Mouse (Mus musculus): ENCODE measurements at regions not wholly inside any gene's neighbourhood (a gene's known extent, or its start where the extent isn't known, plus 50 kb on each side); places are given as distances from the start of the nearest gene placed in this dataset.
"Not testable (repeated sequence)": the region's sequence is repeated elsewhere in the genome, so short reads cannot be mapped to it uniquely, and the experiment has no call there.

- Histone ChIP-seq H3K27ac (ENCODE audit: insufficient read depth, low read depth, low read length) (no peak overlapping the region), H3K4me1 (ENCODE audit: control insufficient read depth, insufficient read depth, low read length) (no peaks in the 10 kb centered on the region), H3K4me3 (ENCODE audit: insufficient read depth, low read length) (no peak overlapping the region)
- TF ChIP-seq POLR2A (IDR thresholded peaks at IDR 0.05; ENCODE audit: borderline replicate concordance, low read depth, low read length) (no peak), CTCF (IDR thresholded peaks at IDR 0.05; ENCODE audit: low read depth, low read length) (no peak)
Observed at GRCm38 (mm10) chr1:161649387-161649786, 138.9 kb downstream of the Fasl start.

GRCm38 (mm10) chr1:161632098-161632497, 137.6 kb downstream of the Tnfsf18 start:
- no peak overlapping the region for H3K4me3 ChIP-seq (ENCODE audit: insufficient read depth, low read length)
- H3K27ac ChIP-seq (ENCODE audit: insufficient read depth, low read depth, low read length), result no peak overlapping the region
- TF ChIP-seq CTCF (IDR thresholded peaks at IDR 0.05; ENCODE audit: low read depth, low read length) (no peak), POLR2A (IDR thresholded peaks at IDR 0.05; ENCODE audit: borderline replicate concordance, low read depth, low read length) (no peak)
- no peaks in the 10 kb centered on the region for H3K4me1 ChIP-seq (ENCODE audit: control insufficient read depth, insufficient read depth, low read length)

GRCm38 (mm10) chr1:161621291-161621690, 126.8 kb downstream of the Tnfsf18 start:
- TF ChIP-seq CTCF (IDR thresholded peaks at IDR 0.05; ENCODE audit: low read depth, low read length) (no peak), POLR2A (IDR thresholded peaks at IDR 0.05; ENCODE audit: borderline replicate concordance, low read depth, low read length) (no peak)
- Histone ChIP-seq H3K4me1 (ENCODE audit: control insufficient read depth, insufficient read depth, low read length) (no peaks in the 10 kb centered on the region), H3K27ac (ENCODE audit: insufficient read depth, low read depth, low read length) (no peak overlapping the region), H3K4me3 (ENCODE audit: insufficient read depth, low read length) (no peak overlapping the region)

GRCm38 (mm10) chr1:161614091-161614490, 119.6 kb downstream of the Tnfsf18 start:
- H3K4me3 ChIP-seq (ENCODE audit: insufficient read depth, low read length); H3K27ac ChIP-seq (ENCODE audit: insufficient read depth, low read depth, low read length); H3K4me1 ChIP-seq (ENCODE audit: control insufficient read depth, insufficient read depth, low read length): not testable (repeated sequence)

- H3K27ac ChIP-seq (ENCODE audit: insufficient read depth, low read depth, low read length); H3K4me1 ChIP-seq (ENCODE audit: control insufficient read depth, insufficient read depth, low read length); H3K4me3 ChIP-seq (ENCODE audit: insufficient read depth, low read length): not testable (repeated sequence)
Observed at GRCm38 (mm10) chr1:161613658-161614057, 119.2 kb downstream of the Tnfsf18 start.

DNA sequence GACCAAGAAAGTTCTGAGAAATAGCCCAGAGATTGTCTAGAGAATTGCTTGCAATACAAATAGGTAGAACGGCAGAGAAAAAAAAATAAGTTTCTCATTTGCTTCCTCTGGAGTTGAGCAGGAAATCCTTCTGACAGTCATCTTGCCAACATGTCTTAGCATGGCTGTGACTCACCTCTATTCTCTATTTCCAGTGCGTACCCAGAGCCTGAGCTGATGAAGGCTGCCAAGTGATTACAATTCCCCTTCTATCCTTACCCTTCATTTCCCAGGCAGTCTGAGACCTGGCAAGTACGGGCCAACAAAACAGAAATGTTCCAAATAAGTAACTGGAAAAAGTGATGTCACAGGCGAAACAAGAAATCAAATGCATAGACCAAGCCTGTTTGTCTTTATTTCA, 113.0 kb downstream of the Tnfsf18 start:
- no peak for TF ChIP-seq POLR2A (IDR thresholded peaks at IDR 0.05; ENCODE audit: borderline replicate concordance, low read depth, low read length)
- TF ChIP-seq CTCF (IDR thresholded peaks at IDR 0.05; ENCODE audit: low read depth, low read length), result no peak
- H3K27ac ChIP-seq (ENCODE audit: insufficient read depth, low read depth, low read length), result no peak overlapping the region
- H3K4me1 ChIP-seq (ENCODE audit: control insufficient read depth, insufficient read depth, low read length), result peaks cover 2% of the 10 kb centered on the region; the same call in 1 of the 2 replicates
- no peak overlapping the region for H3K4me3 ChIP-seq (ENCODE audit: insufficient read depth, low read length)

GRCm38 (mm10) chr1:161602150-161602549, 107.7 kb downstream of the Tnfsf18 start:
- TF ChIP-seq POLR2A (IDR thresholded peaks at IDR 0.05; ENCODE audit: borderline replicate concordance, low read depth, low read length) (no peak), CTCF (IDR thresholded peaks at IDR 0.05; ENCODE audit: low read depth, low read length) (no peak)
- H3K27ac ChIP-seq (ENCODE audit: insufficient read depth, low read depth, low read length), result no peak overlapping the region
- no peak overlapping the region for H3K4me3 ChIP-seq (ENCODE audit: insufficient read depth, low read length)
- no peaks in the 10 kb centered on the region for H3K4me1 ChIP-seq (ENCODE audit: control insufficient read depth, insufficient read depth, low read length)

DNA sequence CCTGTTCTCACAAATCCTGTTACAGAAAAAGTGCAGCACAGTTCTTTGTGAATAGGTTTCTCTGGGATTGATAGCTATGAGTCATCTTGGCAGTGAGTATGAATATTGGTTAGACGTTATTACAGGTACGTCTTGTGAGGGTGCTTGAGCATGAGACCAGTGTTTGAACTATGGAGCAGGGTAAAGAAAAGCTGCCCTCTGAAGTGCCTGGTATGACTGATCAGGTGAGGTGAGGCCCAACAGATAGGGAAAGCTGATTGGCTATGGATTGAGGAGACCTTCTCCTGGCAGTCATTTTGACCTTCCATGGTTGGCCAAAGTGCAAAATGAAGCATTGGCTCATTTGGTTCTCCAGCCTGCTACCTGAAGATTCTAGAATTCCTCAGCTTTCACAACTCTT, 106.7 kb downstream of the Tnfsf18 start:
- no peak overlapping the region for H3K4me3 ChIP-seq (ENCODE audit: insufficient read depth, low read length)
- no peaks in the 10 kb centered on the region for H3K4me1 ChIP-seq (ENCODE audit: control insufficient read depth, insufficient read depth, low read length)
- TF ChIP-seq CTCF (IDR thresholded peaks at IDR 0.05; ENCODE audit: low read depth, low read length), result no peak
- TF ChIP-seq POLR2A (IDR thresholded peaks at IDR 0.05; ENCODE audit: borderline replicate concordance, low read depth, low read length), result no peak
- no peak overlapping the region for H3K27ac ChIP-seq (ENCODE audit: insufficient read depth, low read depth, low read length)

GRCm38 (mm10) chr1:161598167-161598566, 103.7 kb downstream of the Tnfsf18 start:
- TF ChIP-seq POLR2A (IDR thresholded peaks at IDR 0.05; ENCODE audit: borderline replicate concordance, low read depth, low read length), result no peak
- TF ChIP-seq CTCF (IDR thresholded peaks at IDR 0.05; ENCODE audit: low read depth, low read length), result no peak
- no peak overlapping the region for H3K27ac ChIP-seq (ENCODE audit: insufficient read depth, low read depth, low read length)
- no peak overlapping the region for H3K4me3 ChIP-seq (ENCODE audit: insufficient read depth, low read length)
- 0 out of 2 replicates have a peak, but pooled peaks cover 2% of the 10 kb centered on the region for H3K4me1 ChIP-seq (ENCODE audit: control insufficient read depth, insufficient read depth, low read length)

DNA sequence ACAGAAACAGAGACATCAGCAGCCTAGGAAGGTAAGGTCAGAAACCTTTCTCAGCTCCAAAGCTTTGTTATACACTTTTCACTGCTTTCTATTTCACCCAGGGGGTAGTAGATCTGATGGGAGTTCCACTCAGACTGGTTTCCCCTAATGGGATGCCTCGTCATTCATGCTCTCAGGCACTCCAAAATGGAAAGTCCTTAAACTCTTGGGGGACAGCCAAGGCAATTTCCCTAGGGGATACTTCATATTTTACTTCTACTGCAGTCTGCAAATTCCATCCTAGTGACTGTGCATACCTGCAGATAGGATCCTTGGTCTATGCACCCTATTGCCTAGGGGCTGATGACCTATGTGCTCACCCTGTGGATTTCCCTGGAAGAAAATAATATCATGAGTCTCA, 82.1 kb downstream of the Tnfsf18 start:
- Histone ChIP-seq H3K27ac (ENCODE audit: insufficient read depth, low read depth, low read length) (no peak overlapping the region), H3K4me1 (ENCODE audit: control insufficient read depth, insufficient read depth, low read length) (no peaks in the 10 kb centered on the region), H3K4me3 (ENCODE audit: insufficient read depth, low read length) (no peak overlapping the region)
- TF ChIP-seq POLR2A (IDR thresholded peaks at IDR 0.05; ENCODE audit: borderline replicate concordance, low read depth, low read length) (no peak), CTCF (IDR thresholded peaks at IDR 0.05; ENCODE audit: low read depth, low read length) (no peak)

DNA sequence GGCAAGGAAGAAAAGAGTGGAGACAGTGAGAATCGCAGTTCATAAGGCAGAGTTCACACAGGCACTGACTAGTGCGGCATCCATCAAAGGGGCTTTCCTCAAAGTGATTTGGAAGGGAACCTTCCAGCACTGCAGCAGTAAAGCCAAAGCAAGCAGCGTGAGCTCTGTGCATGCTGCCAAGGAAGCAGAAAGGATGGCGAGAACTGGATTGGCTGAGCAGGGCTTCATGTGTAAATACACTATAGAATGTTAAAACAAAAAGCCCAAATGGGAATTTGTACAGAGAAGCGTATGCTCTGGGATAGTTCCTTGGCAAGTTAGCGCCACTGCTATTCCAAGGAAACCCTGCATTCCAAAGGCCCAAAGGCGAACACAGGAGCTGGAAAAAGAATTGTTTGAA, 81.5 kb downstream of the Tnfsf18 start:
- TF ChIP-seq POLR2A (IDR thresholded peaks at IDR 0.05; ENCODE audit: borderline replicate concordance, low read depth, low read length) (no peak), CTCF (IDR thresholded peaks at IDR 0.05; ENCODE audit: low read depth, low read length) (no peak)
- no peak overlapping the region for H3K4me3 ChIP-seq (ENCODE audit: insufficient read depth, low read length)
- no peaks in the 10 kb centered on the region for H3K4me1 ChIP-seq (ENCODE audit: control insufficient read depth, insufficient read depth, low read length)
- no peak overlapping the region for H3K27ac ChIP-seq (ENCODE audit: insufficient read depth, low read depth, low read length)

All from bone marrow macrophage, adult 2 months (primary cell).